Mouse (Mus musculus): Measurements from ENCODE around the gene Kif24.

Kif24 gene

GRCm38 (mm10) chr4:41347839-41348238, 116.8 kb downstream of the Kif24 start:
- no peak for DNase-seq (ENCODE audit: low spot score)

DNA sequence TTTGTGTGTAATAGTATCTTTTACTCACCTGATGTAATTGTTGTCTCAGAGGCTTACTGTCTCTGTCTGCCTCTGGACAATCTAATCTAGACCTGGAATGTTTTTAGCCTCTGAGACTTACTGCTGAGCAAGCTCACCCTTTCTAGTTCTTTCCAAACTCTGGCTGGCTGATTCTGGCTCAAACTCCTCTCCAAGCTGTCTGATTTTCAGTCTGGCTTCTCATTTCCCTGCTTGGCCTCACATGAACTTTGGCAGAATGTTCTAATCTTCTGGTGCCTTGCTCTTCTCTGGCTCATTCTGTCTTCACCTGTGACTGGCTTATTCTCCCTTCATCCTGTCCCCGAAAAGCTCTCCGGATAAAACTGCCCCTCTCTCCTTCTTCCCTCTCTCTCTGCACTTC, 118.7 kb downstream of the Kif24 start:
- no peak for DNase-seq (ENCODE audit: low spot score)

DNA sequence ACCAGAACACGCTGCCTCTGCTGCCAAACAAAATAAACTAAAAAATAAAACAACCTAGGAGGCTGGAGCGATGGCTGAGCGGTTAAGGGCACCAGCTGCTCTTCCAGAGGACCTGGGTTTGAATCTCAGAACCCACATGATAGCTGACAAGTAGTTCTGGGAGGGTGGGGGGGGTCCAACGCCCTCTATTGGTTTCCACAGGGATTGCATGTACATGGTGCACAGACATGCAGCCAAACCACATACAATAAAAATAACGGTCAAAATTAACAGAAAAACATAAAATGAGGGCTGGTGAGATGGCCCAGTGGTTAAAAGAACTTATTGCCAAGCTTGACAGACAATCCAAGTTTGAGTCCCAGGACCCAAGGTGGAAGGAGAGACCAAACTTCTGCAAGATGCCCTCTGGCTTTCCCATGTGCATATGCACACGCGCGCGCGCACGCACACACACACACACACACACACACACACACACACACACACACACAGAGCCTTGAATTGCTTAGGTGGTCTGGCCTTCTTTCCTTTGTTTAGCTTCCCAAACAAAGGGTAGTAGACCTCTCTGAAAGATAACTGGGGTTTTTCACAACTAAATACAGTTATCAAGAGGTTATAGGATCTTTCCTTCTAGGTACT, 123.7 kb downstream of the Kif24 start:
- DNase-seq (ENCODE audit: low spot score), result no peak

Data from testis, postnatal 14 days (tissue).